Mouse (Mus musculus) bone marrow, adult 2 months (tissue): ENCODE measurements around the gene Tex14.

Experiments used
- CTCF ChIP-seq: fragments of 200-500 bp; IDR thresholded peaks from 2 replicates; pipeline ENCODE4 v1.5.1; 2011; ENCODE audit warnings: low read length, control low read depth; ENCODE audit not compliant: control insufficient read depth, insufficient read depth
- POLR2A ChIP-seq: fragments of 200-500 bp; IDR thresholded peaks from 2 replicates; pipeline ENCODE4 v1.6.1; 2011; ENCODE audit warnings: low read depth, mild to moderate bottlenecking, control low read depth, low read length, borderline replicate concordance; ENCODE audit not compliant: control insufficient read depth

GRCm38 (mm10) chr11:87357317-87358300, 47.3 kb upstream of the Tex14 start:
- no peak for TF ChIP-seq POLR2A
- no peak for TF ChIP-seq CTCF
